Mouse (Mus musculus) spleen, postnatal 14 days (tissue): ENCODE measurements at regions not wholly inside any gene's neighbourhood (a gene's known extent, or its start where the extent isn't known, plus 50 kb on each side); places are given as distances from the start of the nearest gene placed in this dataset.

Experiments
- DNase-seq, 2 experiments: peaks; one replicate each; pipeline ENCODE4 v3.0.0; 2021 to 2022; ENCODE audit warnings: low spot score in 2 of 2

DNA sequence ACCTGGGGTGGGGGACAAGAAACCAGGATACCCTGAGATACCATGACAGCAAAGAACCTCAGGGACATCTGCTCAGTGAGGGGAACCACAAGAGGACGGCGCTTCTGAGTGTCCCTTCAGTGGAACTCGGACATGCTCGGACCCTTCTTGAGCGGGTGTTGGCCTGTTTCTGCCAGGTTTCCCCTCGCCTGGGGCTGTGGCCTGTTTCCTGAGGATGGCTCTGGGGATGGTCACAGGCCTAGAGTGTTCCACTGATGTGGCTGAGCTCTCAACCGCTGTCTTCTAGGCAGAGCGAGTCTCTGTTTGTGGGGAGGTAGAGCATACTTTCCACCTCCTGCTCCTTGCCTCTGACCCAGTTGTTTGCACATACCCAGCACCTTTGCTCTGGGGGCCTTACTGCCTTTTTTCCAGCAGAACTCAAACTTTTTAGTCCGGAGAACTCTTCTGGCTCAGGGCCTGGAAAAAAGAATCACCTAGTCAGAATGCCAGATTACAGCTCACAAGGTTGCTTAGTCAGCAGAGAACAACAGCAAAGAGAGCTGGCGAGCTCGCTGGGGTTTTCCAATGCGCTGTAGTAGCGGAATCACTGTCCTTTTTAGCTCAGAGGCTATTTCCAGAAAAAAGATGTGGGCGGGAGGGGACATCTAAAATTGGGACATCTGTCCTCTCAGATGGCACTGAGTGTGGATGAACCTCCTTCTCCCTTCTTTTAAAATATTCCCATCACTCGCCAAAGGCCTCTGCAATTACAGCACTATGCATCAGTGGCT lies 65.3 kb downstream of the Med10 start:
- no peak for DNase-seq

DNA sequence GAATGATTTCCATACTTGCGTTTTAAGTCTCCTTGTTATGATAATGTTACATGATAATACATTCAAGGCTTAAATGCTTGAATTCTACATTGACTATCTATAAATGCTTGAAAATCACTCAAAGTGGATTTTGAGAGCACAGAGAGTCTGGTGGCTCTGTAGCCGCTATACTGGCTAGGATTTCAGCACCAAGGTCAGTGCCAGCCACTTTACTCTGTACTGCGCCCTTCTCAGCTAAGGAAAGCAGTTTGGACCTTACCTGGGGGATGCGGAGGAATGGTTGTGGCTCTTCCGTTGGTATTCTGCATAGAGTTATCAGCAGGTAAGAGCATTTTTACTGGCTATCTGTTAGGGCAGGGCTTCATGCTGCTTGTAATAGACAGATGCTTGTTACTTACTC lies 94.3 kb downstream of the Med10 start:
- DNase-seq = no peak

DNA sequence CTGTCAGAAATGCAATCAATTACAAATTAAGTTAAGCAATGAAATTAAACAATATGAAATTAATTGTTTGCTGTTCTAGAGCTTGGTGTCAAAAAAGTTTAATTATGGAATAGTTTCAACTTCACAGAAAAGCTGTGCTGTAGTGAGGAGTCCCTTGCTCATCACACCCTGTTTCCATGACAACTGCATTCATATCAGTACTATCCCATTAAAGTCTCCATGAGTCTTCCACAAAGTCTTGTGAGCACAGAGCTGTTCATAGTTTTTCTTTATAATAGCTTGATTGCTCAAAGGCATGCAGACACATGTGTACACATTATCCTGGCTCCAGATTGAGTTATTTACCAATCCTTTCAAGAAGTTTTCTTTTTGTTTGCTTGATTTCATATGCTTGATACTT lies 98.9 kb downstream of the Med10 start:
- DNase-seq = no peak

DNA sequence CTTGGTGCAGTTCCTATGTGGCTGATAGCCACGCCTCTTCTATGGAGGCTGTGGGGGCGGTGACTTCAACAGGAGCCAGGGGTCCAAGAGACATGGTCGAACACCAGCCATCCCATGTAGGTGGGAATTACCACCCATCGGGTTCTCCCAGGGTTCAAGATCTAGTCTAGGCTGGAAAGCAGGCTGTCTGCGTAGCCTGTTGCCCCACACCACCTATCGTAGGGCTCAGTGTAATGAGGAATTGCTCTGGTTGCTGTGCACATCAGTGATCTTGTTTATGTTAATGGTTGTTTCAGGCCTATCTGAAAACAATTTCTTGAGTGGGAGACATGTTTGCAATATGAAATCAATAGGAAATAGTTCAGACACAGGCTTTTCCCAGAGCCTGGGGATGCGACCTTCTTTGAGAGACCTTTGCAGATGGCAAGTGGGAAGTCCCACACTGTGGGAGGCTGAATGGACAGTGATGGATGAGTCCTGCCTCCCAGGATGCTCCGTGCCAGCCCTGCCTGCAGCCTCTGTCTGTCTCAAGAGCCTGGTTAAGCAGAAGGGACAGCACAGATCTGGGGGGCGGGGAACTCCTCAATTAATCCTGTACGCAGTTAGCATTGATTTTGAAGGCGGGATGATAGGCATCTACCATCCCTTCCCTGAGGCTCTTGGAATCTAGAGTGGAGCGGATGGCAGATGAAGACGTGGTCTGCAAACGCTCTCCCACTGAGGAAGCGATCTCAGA lies 104.8 kb downstream of the Med10 start:
- DNase-seq = no peak

DNA sequence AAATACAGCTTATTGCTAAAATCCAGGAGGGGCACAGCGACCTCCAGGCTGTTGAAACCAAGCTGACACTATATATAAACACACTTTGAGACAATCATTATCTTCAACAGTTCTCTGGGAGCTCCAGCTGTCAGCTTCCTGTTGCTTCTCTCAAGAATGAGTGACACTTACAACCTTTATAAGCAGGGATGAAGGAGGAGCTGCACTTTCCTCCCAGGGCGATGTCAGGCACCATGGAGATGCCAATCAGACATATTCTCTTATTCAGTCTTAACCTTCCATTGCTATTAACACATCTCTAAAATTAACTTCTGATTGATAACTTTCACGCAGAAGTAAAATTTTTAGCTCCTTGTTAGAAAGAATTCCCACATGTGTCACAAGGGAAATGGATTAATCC lies 113.6 kb downstream of the Med10 start:
- no peak for DNase-seq

DNA sequence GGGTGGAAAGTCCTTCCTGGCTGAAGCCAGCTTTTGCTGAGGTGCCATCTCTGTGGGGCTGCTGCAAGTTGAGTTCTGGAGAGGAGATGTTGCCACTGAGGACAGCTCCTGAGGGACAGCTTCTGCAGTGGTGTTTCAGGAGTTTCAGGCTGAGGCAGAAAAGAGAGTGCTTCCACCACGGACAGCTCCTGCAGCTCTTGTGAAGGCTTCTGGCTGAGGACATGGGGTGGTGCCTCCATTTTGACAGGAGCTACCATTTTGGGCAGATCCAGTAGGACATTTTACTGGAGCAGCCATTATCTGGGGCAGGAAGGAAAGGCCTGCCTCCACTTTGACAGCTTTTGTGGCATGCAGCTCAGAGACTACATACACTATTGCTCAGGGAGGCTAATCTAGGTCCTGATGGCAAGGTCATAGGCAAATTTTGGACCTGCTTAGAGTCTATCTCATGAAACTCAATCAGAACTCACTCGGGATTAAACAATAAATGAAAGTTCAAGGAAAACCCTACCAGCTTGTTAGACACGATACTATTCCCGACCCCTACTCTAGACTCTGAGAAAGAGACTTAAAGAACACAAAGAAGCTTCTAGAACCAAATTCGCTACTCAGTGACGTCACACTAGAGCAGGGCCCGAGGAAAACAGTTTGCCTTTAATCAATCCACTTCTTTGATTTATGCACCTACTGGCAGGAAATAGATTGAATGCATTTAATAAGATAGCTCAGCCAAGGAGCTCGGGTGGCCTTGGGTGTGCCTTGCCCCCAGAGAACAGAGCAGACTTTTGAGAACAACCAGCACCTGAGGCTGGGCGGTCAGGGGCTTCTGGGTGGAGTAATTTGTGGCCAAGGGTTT lies 130.7 kb downstream of the Med10 start:
- no peak for DNase-seq

DNA sequence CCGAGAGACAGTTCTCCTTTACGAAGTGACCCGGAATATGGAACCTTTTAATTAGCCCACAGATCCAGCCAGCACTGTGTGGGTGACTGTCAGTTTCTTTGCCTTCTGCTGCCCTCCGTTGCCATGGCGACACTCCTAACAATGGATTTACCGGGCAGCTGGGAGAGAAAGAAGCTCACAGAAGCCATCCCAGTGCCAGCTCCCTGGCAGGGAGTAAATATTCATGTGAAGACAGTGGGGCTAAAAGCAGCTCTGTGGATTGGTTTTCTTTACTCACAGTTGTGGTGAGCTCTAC lies 131.3 kb downstream of the Med10 start:
- DNase-seq = no peak

DNA sequence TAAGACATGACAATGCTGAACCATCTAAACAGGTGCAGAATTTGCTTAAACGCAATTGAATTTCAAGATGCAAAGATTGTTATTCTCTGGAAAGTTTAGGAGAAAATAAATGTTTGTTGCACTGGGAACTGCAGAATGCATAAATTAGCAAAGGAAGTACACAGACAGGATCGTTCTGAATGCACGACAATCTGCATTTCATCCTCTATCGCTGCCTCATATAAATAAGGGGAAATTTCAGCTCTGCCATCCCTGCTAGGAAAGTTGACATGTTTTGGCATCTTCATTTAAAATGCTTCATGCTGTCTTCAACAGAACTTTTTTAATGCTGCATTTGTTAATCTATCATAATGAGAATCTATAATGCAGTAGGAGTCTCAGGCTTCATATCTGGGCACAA lies 137.6 kb downstream of the Med10 start:
- no peak for DNase-seq

DNA sequence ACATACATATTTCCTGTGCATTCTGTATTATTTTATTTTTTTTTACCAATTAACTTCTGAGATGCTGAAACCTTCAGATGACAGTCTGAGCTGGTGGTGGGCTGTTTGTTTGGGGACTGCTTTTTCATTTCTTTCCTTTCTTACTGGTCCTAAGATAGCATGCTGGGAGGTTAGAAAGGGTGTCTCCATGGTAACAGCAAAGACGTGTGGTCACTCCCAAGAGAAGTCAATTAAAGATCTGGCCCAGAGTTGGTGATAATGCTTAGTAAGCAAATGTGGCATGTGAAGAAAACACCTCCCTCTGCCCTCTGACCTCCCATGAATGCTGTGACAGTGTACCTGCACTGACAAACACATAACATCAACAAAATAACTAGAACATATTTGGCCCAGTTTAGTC lies 142.5 kb downstream of the Med10 start:
- DNase-seq = no peak

DNA sequence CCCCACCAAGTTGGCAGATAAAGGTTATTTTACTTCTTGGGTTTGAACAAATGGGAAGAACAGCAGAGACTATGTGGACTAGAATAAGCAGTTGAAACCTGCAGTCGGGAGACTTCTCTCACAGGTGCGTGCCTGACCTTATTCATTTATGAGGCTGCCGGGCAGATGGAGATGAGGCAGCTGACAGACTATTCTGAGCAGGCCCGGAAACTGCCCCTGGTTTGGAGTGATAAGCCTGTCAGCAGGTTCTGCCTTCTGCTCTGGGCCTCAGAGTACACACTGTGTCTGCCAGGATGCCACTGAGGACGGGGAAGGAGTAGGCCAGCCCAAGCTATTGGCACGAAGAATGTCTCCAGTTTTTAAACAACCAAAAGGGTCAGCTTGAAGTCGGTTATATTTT lies 144.4 kb downstream of the Med10 start:
- DNase-seq = no peak

DNA sequence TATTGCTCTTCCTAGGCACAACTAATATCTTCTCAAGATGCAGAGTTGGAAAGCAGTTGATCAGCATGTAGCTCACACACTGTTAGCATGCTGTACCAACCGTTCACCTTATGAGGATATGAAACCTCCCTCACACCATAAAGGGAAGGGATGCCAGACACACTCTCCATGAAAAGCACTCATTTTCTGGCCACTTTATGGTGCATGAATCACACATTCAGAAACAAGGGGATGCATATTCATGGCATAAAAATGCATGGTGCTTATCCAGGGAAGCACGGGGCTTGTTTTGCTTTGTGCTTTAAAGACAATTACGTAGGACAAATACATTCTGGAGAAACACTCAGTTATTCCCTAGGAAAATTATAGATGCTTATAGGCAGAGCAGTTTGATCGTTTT lies 149.9 kb downstream of the Med10 start:
- no peak for DNase-seq

DNA sequence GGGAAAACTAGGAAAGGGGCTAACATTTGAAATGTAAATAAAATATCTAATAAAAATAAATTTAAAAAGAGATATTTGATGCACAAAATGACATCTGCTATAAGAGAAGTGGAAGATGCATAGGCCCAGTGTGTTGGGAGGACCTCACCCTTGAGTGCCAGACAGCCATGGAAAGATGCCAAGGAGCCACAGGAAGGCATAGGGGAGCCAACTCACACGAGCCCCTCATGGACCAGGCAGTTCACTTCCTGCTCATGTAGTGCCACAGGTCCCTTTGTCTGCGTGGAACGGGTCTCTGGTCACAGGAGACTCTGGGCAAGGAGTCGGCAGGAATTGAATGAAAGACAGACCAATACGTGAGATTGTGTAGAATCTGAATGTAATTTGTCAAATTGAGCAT lies 152.0 kb downstream of the Med10 start:
- no peak for DNase-seq

DNA sequence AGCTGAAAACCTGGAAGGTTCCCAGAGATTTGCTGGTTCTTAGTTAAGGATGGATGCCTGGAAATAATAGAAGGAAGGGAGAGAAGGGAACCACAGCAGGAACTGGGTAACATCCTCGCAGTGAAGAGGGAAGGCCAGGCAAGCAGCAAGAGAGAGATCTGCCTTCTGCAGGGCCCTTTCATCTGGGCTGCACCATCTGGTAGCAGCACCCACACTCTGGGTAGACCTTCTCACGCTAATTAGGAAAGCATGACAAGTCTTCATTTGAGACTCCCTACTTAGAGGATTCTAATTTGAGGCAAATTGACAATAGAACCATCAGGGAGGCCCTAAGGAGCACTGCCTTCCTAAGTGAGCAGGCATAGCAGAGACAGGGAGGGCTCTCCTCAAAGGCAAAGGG lies 153.3 kb downstream of the Med10 start:
- no peak for DNase-seq

DNA sequence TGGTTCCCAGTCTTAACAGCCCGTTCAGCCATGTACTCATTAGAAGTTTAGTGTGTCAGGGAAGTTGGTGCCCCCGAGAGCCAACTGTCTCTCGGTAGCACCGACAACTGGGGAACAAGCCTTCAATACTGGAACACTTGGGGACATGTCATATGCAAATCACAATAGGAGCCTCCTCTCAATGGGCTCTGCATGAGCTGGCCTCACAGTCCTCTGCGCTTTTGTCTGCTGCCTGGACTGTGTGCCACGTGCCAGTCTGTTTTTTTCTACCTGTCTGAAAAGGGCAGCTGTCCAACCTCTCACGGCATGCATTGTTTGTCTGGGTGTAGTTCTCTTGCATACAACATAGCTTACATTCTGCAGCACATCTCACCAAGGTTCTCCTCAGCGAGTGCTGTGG lies 161.7 kb downstream of the Med10 start:
- DNase-seq = no peak

DNA sequence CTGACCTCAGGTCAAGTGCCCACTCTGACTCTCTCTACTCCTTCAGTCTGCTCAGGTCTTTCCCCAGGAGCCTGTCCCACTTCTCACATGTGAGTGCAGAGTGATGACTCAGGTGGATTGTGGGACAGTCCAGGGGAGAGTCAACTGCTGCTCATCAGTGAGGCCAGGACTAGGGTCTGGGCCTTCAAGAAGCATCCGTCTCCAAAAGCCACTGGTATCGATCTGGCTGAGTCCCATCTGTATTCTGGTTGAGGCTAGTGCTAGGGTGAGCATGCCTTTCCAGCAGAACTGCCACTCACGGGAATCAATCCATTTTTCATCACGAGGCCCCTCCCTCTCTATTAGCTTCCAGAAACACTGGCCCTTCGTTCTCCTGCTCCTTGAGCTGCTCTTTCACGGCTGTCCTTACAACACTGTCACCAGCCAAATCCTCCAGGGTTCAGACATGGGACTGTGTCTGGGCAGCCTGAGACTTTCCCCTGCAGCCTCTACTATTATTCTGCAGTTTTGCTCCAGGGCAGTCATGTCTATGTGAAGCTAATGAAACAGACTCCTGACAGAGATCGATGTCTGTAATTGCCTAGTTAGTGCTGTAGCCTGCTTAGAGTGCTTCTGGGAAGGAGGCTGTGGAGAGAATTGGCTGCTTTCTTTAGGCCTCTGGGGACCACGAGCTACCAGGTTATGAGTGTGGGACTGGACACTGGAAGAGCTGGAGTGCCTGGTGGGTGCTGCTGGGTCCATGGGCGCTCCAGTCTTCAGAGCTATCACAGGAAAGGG lies 169.3 kb downstream of the Med10 start:
- DNase-seq = no peak

DNA sequence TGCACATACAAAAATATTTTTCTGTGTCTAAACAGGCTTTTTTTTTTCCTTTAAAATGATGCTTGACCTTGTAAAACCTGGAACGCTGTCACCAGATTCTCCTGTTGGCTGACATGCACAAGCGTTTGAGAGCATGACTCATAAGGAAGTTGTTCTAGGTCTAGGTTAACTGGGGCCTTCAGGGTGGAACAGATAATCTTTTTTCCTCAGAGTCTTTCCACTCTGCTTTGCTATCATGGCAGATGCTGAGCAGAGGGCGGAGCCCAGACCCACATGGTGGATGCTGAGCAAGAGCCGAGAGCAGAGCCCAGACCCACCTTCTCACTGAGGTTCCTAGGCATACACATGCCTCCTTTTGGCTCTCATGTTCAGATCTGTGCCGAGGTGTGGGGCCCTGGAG lies 172.6 kb downstream of the Med10 start:
- no peak for DNase-seq

DNA sequence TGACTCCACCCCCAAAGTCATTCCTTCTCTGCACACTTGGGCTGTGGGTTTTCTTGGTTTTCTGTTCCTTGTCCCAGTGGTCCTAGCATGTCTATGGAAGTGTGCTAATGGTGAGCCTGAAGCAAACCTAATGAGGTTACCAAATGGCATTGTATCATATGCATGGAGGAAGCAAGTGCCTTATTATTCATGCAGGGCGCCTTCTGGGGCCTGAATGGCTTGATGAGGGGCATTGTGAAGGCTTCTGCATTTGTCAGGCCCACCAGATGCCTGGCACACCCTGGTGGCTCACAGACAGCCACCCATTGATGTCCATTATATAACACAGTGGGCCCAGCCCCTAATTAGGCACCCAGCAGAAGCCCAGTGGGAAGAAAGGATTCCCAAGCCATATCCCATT lies 182.0 kb downstream of the Med10 start:
- DNase-seq = no peak

DNA sequence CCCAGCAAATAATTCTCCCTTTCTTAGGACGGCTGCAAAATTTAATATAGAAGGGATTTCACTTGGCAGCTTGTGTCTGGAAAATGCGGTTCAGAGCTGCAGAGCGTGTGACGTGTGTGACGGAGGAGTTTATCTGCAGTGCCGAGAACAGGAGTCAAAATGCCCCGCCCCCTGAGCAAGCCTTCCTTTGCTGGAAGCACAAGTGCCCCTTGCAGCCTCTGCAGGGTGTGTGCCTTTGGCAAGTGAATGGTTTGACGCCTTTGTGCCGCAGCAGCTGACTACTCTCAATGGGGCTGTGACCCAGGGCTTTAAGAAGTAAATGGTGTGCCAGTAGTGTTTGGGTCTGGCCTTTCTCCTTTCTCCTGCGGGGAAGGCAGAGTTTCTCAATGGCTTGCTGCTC lies 185.0 kb downstream of the Med10 start:
- DNase-seq = no peak

DNA sequence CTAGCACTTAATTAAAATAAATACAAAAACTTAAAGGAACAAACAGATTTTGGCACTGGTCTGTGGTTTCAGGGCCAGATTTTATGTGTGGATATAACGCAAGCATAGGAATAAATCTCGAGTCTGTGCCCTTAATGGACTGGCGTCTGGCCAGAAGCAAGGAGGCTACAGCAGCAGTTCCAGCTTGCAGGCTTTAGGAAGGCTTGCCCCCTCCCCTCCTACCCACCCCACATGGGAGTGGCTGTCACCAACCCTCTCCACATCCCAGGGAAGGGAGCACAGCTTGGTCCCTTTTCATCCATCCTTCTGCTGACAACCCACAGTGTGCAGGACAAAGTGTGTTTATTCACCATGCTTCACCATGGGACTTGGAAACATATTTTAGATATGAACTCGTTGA lies 186.1 kb downstream of the Med10 start:
- no peak for DNase-seq

DNA sequence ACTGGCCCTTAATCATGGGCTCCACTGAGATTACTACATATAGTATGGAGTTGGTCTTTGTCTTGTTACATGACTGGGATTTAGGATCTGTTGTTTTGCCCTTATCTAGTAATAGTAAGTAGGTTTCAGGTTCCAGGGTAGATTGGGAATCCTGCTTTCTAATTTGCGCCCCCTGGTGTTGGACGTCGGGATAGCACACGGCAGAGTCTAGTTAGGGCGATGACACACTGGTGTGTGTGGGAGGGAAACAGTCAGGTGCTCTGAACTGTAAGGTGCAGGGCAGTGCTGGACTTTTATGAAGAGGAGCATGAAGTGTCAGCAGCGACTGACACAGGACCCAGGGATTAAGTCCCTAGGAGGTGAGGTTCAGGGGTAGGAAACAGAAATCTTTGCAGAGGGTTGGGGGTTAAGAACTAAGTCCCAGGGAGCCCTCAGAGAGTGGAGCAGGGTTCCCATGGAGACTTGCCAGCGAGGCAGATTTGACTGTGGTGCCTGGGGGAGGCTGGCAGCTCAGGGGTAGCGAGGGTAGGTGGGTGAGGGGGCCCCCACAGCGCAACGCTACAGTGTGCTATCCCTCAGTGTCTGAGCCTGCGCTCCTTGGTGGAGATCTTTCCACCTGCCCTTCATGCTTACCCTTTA lies 189.2 kb downstream of the Med10 start:
- peak in 1 of 2 experiments; percentile 5 for DNase-seq

DNA sequence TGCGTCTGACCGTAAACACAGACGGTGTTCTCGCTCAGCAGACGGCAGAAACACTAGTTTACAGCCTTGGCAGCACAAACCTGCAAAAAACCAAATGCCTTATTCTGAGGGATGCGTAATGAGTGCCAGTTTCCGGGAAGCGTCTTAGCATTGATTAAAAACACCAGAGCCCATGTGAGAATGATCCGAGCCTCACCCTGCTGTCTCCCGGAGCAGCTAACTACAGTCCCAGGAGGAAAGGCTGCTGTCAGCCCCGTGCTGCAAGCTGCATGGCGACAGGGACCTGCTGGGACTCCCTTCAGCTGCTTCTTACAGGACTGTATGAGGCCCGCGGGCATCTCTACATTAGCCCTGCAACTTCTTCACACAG lies 189.7 kb downstream of the Med10 start:
- no peak for DNase-seq

DNA sequence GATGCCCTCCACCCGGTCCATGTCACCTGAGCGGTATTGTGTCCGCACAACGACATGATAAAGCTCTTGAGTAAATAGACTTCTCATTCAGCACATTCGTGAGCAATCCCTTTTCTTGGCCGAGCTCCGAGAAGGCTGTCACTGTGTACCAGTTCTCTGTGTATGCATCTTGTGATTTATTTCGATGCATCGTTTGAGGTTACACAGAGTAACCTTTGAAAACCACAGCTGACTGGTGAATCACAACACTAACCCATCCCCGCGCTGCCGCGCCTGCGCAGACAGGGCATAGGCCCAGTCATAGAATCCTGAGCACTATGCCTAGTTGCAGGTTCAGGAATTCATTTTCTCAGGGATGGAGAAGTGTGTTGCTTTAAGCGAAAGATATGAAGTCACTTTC lies 201.4 kb downstream of the Med10 start:
- no peak for DNase-seq
